Mouse (Mus musculus) cerebellum, adult 2 months (tissue): ENCODE results near the gene Gm11939.

Experiments
- CTCF ChIP-seq: fragments of 200-500 bp; IDR thresholded peaks from 2 replicates; pipeline ENCODE4 v1.5.1; 2011; ENCODE audit warnings: low read depth, mild to moderate bottlenecking, control low read depth, low read length, moderate library complexity, borderline replicate concordance; ENCODE audit not compliant: insufficient read depth
- POLR2A ChIP-seq: fragments of 200-500 bp; IDR thresholded peaks from 2 replicates; pipeline ENCODE4 v1.6.1; 2011; ENCODE audit warnings: low read length, control low read depth, borderline replicate concordance; ENCODE audit not compliant: insufficient read depth

DNA sequence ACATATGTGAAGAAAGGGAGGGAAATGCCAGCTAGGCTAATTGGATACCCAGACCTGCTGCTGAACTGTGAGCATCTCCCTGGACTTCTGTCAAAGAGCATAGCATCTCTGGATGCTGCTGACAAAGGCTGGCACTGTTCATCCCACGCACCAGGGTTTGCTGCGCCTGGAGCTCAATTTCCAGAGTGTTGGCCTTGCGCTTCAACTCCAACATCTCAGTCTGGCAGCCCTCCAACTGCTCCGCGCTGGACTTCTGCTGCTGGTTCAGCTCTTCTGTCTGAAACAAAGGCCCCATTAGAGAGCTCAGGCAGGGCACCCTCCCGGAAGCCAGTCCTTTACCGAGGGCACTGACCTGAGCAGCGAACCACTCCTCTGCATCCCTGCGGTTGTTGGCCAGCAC is 19.5 kb downstream of the Gm11939 start:
- TF ChIP-seq CTCF: no peak
- TF ChIP-seq POLR2A: no peak
